Mouse (Mus musculus) liver, postnatal 0 days (tissue): ENCODE data around the gene Vim. TPM values are rescaled to one million over a fixed set of nuclear protein-coding genes. Genes with fewer than 3 reads are reported as not detected.

Experiments
- ATAC-seq: fragments of 200-750 bp; cut with Nextera tagmentation; 2 replicates; pipeline ENCODE4 v1.8.0; 2017; ENCODE audit warnings: mild to moderate bottlenecking, moderate library complexity
- DNase-seq: peaks from one replicate; pipeline ENCODE4 v3.0.0-alpha.2; 2016
- H3K27ac ChIP-seq: fragments of 300-500 bp; sonication (generic); 2 replicates; pipeline ENCODE4 v1.5.1; 2014; ENCODE audit warnings: antibody characterized with exemption, moderate library complexity, mild to moderate bottlenecking, low read depth
- H3K27me3 ChIP-seq: fragments of 300-500 bp; sonication (generic); 2 replicates; pipeline ENCODE4 v1.6.1; 2014; ENCODE audit warnings: low read length, control low read depth, mixed read lengths; ENCODE audit not compliant: insufficient read depth
- H3K36me3 ChIP-seq: fragments of 300-500 bp; sonication (generic); replicated peaks from 2 replicates; pipeline ENCODE4 v1.6.1; 2014; ENCODE audit warnings: mild to moderate bottlenecking, control low read depth, low read length, moderate library complexity, mixed read lengths; ENCODE audit not compliant: insufficient read depth
- H3K4me1 ChIP-seq: fragments of 300-500 bp; sonication (generic); 2 replicates; pipeline ENCODE4 v1.6.1; 2014; ENCODE audit warnings: antibody characterized with exemption, mild to moderate bottlenecking, control low read depth; ENCODE audit not compliant: insufficient read depth
- H3K4me2 ChIP-seq: fragments of 300-500 bp; sonication (generic); 2 replicates; pipeline ENCODE4 v1.6.1; 2014; ENCODE audit warnings: low read depth, mild to moderate bottlenecking, low read length, moderate library complexity, mixed read lengths
- H3K4me3 ChIP-seq: fragments of 300-500 bp; sonication (generic); 2 replicates; pipeline ENCODE4 v1.5.1; 2014; ENCODE audit warnings: low read depth, low read length
- H3K9ac ChIP-seq: fragments of 300-500 bp; sonication (generic); replicated peaks from 2 replicates; pipeline ENCODE4 v1.6.1; 2014; ENCODE audit warnings: mild to moderate bottlenecking, moderate library complexity
- H3K9me3 ChIP-seq: fragments of 300-500 bp; sonication (generic); 2 replicates; pipeline ENCODE4 v1.6.1; 2016; ENCODE audit warnings: mild to moderate bottlenecking, control low read depth, low read length, mixed read lengths
- CTCF ChIP-seq: sonication (generic); IDR thresholded peaks from 2 replicates; pipeline ENCODE4 v1.5.1; 2016; ENCODE audit warnings: antibody characterized with exemption, low read depth
- EP300 ChIP-seq: IDR thresholded peaks from 2 replicates; pipeline ENCODE4 v1.6.1; 2016; ENCODE audit warnings: antibody characterized with exemption, low read depth, mild to moderate bottlenecking
- WGBS: fragments of 180-500 bp; shearing (Covaris S2); extraction: QIAGEN DNeasy Blood & Tissue Kit; methylation state at CpG from one replicate; pipeline ENCODE4 v1.1.7; 2014; ENCODE audit not compliant: insufficient replicate concordance; 5-methylcytosine and 5-hydroxymethylcytosine counted together
- polyA plus RNA-seq: library from polyadenylated mRNA; unstranded; fragments of >200 nt; fragmentation: Nextera tagmentation; extraction: Ambion mirVana; gene quantifications from 2 replicates; pipeline ENCODE4 v1.2.1, GENCODE M21; 2015

Gene Vim
- polyA plus RNA-seq, 1 experiment from 2014 or later: 105 TPM

DNA sequence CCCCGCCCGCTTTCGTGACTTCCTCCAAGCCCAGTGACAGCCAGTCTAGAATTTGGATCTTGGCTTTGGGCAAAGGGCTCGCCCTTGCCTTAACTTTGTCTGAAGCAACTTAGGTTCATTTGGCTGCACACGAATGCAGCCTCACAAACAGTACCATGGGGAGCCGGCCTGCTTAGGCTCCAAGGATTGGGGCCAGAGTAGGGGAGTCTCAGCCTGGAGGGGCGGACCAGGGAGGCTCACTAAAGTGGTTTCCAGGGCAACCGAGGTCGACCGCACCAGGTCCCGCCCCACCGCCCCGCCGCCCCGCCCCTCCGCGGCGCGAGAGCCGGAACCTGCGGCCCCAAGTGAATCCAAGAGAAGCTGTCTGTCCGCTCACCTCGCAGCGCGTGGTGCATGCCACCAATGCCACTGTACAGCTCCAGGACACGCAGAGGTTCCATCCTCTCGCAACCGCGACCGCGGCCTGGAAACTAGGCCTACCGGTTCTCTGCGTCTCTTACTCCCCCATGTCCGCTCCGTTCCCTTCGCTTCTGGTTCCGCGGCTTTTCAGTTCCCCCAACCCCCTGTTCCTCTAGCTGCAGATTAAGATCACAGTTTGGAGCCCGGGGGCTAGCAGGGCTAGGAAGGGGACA, 29.4 kb upstream of the Vim start, which contains the start of gene Trdmt1:
Gene Trdmt1, minus strand, starts transcription at position 476 of the 632 bp plus-strand sequence.
- Histone ChIP-seq H3K9ac (peak within 1 kb of the TSS; percentile 77), H3K27ac (peak within 1 kb of the TSS; percentile 92), H3K27me3 (no peaks in the 10 kb centered on the region), H3K4me2 (peak within 1 kb of the TSS; percentile 87), H3K9me3 (no peaks in the 10 kb centered on the region), H3K36me3 (no peaks in the 10 kb centered on the region), H3K4me1 (peaks cover 2% of the 10 kb centered on the region; the same call in 1 of the 2 replicates), H3K4me3 (peak within 1 kb of the TSS; percentile 66)
- TF ChIP-seq EP300 (no peak), CTCF (0 out of 2 replicates have a peak, but pooled peaks have one; percentile 8)
- peak; percentile 92 for DNase-seq
- WGBS: under 1% methylated on average over 38 of the region's 39 CpGs
- peak; percentile 99 for ATAC-seq

GRCm38 (mm10) chr2:13548749-13549148, 25.0 kb upstream of the Vim start:
- Histone ChIP-seq H3K9ac (no peak overlapping the region), H3K27me3 (no peaks in the 10 kb centered on the region), H3K36me3 (no peaks in the 10 kb centered on the region), H3K4me2 (no peak overlapping the region), H3K4me1 (no peaks in the 10 kb centered on the region), H3K4me3 (no peak overlapping the region), H3K27ac (no peak overlapping the region), H3K9me3 (no peaks in the 10 kb centered on the region)
- TF ChIP-seq CTCF (no peak), EP300 (no peak)
- DNase-seq: no peak
- ATAC-seq: no peak
- WGBS: 75% methylated on average over 3 of the region's 3 CpGs

DNA sequence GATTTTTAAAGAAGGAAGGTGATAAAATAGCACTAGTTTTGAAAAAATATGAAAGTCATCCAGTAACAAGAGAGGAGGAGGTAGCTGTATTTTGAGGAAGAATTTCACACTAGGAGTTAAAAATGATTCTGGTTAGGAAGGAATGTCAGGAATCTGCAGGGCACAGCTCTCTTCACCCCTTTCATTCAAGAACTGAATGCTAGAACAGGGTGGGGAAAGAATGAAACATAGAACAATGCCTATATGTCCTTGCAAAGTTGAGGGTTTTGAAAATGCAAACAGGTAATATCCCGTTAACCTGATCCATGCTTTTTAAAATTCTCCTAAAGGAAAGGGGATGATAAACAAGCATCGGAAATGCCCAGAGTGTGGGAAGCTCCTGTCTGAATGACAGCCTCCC, 19.8 kb upstream of the Vim start:
- Histone ChIP-seq H3K4me2 (no peak overlapping the region), H3K4me1 (no peaks in the 10 kb centered on the region), H3K9me3 (no peaks in the 10 kb centered on the region), H3K27ac (no peak overlapping the region), H3K9ac (no peak overlapping the region), H3K4me3 (no peak overlapping the region), H3K27me3 (no peaks in the 10 kb centered on the region), H3K36me3 (no peaks in the 10 kb centered on the region)
- TF ChIP-seq CTCF (no peak), EP300 (no peak)
- DNase-seq (no peak), ATAC-seq (no peak)
- 71% methylated on average over 2 of the region's 2 CpGs for WGBS

DNA sequence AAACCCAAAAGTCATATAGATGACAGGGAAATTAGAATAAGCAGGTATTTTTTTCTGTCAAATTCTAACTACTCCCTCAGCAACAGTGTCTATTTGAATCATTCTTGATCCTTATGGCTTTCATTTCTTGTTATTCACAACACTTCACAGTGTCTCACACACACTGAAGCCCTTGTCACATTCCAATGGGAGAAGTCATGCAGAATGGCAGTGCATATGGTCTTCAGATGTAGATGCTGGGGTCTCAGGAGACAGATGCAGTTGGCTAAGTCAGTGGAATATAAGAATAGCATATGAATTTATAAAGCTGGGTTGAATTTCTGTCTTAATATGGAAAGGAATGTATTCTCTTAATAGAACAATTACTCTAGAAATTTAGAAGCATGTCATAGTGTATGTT, 17.5 kb upstream of the Vim start:
- Histone ChIP-seq H3K4me1 (no peaks in the 10 kb centered on the region), H3K27ac (no peak overlapping the region), H3K27me3 (no peaks in the 10 kb centered on the region), H3K4me3 (no peak overlapping the region), H3K9ac (no peak overlapping the region), H3K4me2 (no peak overlapping the region), H3K36me3 (no peaks in the 10 kb centered on the region), H3K9me3 (no peaks in the 10 kb centered on the region)
- TF ChIP-seq CTCF: no peak
- no peak for TF ChIP-seq EP300
- DNase-seq (no peak), ATAC-seq (no peak)

DNA sequence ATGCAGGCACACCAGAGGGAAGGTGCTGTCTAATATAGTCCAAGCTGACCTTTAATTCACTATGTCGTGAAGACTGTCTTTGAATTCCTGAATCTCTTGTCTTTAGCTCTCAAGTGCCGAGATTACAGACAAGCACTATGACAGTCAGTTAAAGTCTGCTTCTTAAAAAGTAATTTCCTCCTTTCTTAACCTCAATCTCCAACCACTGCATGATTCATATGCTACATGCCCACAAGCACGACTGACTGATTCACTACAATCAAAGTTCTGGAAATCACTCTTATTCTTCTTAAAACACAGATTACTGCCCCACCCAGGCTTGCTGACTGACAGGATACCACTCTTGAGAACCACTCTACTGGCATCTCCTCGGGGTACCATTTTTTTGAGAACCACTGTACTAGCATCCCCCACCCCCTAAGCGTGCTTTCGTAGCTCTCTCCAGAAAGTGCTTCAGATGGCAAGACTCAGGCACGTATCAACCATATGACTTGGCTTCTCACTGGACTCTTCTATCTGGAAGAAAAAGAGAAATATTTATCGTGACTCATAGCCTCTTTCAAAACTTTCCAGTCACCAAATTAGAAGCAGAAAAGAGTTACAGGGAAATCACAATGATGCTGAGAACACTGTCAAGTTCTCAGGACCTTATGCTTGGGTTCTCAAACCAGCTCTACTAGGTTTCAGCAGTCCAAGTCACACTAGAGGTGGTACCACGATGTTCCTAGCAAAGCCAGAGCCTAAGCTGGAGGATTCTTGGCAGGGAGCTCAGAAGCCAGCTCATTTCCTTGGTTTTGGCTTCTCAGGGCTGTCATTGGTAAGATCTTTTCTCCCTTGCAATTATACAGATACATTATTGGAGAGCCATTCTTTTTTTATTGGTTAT, 16.3 kb upstream of the Vim start:
- Histone ChIP-seq H3K4me2 (no peak overlapping the region), H3K9ac (no peak overlapping the region), H3K27me3 (no peaks in the 10 kb centered on the region), H3K4me1 (no peaks in the 10 kb centered on the region), H3K36me3 (no peaks in the 10 kb centered on the region), H3K4me3 (no peak overlapping the region), H3K27ac (no peak overlapping the region), H3K9me3 (no peaks in the 10 kb centered on the region)
- 52% methylated on average over 9 of the region's 9 CpGs for WGBS
- DNase-seq (no peak), ATAC-seq (no peak)
- TF ChIP-seq EP300 (no peak), CTCF (no peak)

DNA sequence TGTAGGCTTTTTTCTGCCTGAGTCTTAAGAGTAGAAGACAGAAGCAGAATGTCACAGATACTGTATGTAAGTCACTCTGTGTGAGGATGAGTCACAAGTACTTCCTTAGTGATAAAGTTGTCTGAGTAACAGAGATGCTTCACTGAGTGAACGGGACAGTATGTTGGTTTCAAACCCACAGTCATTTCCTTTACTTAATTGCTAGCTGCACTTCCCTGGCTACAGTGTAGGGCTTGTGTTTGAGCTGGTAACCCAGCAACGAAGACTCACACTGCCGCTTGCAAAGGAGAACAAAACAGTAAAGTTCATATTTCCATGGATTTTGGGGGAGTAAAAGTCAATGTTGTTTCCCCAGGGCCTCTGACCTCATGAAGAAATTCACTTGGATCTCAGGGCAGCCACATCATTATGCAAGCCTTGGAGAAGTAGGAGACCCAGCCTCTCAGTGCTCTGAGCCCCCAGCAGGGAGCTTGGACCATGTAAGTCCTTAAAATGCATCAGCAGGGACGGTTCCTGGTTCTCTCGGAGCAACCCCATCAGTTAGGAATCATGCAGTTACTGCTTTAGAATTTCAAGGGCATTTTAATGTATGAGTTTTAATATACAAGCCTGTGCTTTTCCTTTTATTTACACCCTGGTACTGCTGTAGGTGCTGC, 15.0 kb upstream of the Vim start:
- no peaks in the 10 kb centered on the region for H3K27me3 ChIP-seq
- WGBS: 29% methylated on average over 5 of the region's 5 CpGs
- H3K4me2 ChIP-seq: no peak overlapping the region
- DNase-seq: no peak
- no peak for TF ChIP-seq CTCF
- no peak for TF ChIP-seq EP300
- H3K27ac ChIP-seq: peak overlapping the region; percentile 44; the same call in 1 of the 2 replicates
- H3K36me3 ChIP-seq: no peaks in the 10 kb centered on the region
- H3K4me3 ChIP-seq: no peak overlapping the region
- H3K9me3 ChIP-seq: no peaks in the 10 kb centered on the region
- ATAC-seq: peak; percentile 86
- no peak overlapping the region for H3K9ac ChIP-seq
- H3K4me1 ChIP-seq: no peaks in the 10 kb centered on the region
